Mouse (Mus musculus) large intestine, adult 2 months (tissue): Measurements from ENCODE around the gene C8g. TPM values are rescaled to one million over a fixed set of nuclear protein-coding genes. Genes with fewer than 3 reads are reported as not detected.
A peak's percentile ranks its signal among the peaks of the same experiment; 100 is the strongest.

Experiments used
- DNase-seq: peaks from one replicate; pipeline ENCODE4 v3.0.0-alpha.2; 2012; ENCODE audit warnings: low read depth, low spot score
- WGBS: fragments of 180-500 bp; shearing (Covaris S2); methylation state at CpG from one replicate; pipeline ENCODE4 v1.1.7; 2018; 5-methylcytosine and 5-hydroxymethylcytosine counted together
- polyA plus RNA-seq: library from polyadenylated mRNA; depleted of rRNA; stranded (reverse); fragments of >200 nt; gene quantifications from 2 replicates; pipeline ENCODE4 v1.2.3, GENCODE M21; 2012

C8g gene
- polyA plus RNA-seq, 1 experiment = 2.1 TPM

DNA sequence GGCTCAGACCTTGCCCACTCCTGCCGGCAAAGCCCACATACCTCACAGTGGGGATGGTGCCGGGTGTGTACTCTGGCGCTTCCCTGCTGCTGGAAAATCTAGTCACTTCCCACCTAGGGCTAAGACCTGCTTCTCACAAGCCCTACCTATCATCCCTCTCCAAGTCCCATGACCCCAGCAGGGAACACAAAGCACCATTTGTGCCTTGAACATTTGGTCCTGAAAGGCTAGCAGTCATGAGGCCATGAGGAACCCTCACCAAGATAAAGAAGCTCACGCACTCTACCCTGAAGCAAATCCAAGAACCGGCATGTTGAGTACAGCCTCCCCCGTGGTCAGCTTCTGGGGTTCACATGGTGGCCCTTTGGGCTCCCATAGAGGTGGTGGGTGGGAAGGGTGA lies 31.6 kb downstream of the C8g start, which contains the start of gene Ptgds:
Ptgds (minus strand) TSS at position 78 of the 400 bp plus-strand sequence.
- whole genome bisulfite sequencing = 59% methylated on average over 6 of the region's 6 CpGs
- DNase-seq = no peak

DNA sequence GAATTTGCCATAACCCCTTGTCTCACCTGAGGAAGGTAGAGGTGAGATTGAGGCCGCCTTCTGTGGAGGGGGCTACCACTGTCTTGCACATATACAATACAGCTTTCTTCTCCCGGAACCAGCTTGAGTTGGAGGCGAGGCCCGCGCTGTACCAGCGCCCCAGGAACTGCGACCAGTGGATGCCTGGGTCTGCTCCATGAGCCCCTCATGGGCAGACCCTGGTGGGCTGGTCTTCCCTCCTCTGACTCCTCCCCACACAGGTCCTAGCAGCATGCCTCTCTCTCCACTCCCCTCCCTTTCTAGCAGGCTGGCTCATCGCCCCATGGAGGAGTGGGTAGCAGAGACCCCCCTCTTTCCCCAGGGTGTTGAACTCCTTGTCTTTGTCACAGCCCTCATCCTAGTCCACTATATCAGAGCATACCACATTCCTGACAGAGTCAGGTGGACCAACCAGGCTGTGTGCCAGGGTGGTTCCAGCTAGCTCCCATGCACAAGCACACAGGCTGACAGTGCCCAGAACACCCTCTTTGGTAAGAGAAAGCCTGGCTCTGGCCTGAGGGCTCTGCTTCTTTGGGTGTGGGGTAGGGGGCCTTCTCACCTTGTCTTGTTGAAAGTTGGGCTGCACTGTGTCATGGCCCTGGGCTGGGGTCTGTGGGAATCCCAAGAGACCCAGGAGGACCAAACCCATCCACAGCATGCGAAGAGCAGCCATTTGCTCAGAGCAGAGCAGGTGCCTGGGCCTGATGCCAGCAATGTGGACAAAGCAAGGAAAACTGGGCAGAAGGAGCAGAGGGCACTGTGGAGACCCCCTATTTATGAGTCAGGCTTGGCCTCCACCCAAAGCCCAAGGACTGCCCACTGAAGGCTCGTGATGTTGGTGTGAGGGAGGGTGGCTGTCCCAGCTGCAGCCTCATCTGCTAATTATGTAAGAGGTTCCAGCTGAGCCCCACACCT lies 32.3 kb downstream of the C8g start:
- no peak for DNase-seq
- 78% methylated on average over 10 of the region's 10 CpGs for WGBS

DNA sequence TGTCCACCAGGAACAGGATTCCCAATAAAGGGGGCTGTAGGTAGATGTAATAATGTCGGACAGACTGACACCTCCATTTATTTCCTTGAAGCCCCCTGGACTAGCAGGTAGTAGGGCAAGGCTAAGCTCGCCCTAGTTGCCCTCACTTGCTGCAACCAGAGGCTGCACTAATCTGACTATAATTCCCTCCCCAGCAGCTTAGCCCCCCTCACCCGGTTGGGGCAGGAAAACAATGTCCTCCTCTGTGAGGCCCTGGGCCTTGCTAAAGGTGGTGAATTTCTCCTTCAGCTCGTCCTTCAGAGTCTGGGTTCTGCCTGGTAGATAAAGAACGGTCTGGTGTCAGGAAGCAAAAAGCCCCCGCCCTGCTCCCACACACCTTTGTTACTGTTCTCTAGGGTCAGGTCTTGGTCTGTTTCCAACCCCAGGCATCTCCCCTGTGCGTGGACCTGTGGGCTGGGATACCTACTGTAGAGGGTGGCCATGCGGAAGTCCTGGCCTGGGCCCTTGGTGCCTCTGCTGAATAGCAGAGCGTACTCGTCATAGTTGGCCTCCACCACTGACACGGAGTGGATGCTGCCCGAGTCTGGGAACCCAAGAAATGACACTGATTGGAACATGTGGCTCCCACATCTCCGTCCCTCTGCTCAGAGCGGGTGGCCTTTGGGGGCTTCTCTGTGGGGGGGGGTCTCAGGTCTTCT lies 33.8 kb downstream of the C8g start:
- 82% methylated on average over 14 of the region's 14 CpGs for WGBS
- DNase-seq = no peak

DNA sequence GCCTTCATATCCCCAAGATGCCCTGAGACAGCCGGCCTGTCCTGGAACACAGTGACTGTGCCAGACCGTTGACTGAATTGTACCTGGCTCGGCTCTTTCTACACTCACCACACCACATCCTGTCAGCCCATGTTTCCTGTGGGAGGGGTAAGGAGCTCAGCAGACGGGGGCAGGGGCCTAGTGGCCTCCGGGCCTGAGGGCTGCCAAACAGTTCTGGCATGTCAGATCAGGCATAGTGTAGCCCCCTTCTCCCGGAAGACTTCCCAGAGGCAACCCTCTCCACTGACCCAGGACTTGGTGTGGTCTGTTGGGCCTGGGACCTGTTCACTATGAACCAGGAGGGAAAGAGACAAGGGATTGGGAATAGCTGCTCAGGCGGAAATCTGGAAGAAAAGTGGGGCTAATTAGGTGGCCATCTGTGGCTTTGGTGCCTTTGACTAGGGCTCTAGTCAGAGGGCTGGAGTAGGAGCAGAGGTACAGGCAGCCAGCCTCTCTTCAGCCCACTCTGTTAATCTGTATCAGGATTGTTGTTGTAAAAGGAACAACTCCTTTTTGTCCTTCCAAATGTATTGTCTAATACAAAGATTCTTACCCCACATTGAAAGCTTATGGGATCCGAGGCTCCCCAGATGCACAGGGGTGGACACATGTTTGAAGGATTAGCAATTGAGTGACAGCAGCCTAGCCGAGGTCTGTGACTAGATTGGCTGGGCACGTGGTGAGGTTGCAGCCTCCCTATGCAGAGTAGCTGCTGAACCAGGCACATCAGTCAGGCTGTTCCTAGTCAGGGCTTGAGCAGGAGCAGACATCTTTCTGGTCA lies 35.5 kb downstream of the C8g start:
- 55% methylated on average over 10 of the region's 10 CpGs for WGBS
- DNase-seq = no peak

DNA sequence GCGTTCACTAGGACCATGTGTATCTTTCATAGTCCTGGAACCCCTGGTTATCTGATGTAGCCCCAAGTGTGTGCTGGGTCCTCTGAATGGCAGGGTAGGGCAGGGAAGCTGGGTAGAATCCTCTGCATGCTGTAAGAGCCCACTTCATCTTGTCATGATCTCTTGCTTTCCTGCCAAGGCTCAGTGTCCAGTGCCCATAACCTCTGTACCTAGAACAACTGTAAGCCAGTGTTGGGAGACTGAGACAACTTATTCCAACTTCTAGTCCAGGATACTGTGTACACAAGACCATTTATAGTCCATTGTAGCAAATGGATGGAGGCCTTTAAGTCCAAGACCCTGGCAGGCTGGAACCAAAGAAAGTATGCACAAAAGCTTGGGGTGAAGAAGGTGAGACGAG lies 36.3 kb downstream of the C8g start:
- no peak for DNase-seq
- 70% methylated on average over 2 of the region's 2 CpGs for WGBS

DNA sequence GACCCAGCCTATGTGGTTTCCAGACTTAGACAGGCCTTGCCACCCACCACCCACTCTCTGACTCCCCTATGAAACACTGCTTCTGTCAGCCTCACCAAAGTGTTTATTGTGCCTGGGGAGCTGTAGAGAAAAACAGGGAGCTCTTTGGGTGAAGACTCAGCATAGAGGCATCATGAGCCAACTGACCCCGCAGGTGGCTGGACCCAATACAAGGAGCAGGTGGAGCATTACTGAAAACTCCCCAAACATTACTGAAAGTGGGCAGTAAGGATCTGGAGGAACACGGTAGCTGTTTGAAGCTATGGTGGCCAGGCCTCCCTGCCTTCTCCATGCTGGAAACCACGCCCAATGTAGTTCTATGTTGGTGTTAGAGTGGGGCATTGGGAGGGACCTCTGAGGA lies 37.9 kb downstream of the C8g start:
- 87% methylated on average over 3 of the region's 3 CpGs for WGBS
- no peak for DNase-seq

DNA sequence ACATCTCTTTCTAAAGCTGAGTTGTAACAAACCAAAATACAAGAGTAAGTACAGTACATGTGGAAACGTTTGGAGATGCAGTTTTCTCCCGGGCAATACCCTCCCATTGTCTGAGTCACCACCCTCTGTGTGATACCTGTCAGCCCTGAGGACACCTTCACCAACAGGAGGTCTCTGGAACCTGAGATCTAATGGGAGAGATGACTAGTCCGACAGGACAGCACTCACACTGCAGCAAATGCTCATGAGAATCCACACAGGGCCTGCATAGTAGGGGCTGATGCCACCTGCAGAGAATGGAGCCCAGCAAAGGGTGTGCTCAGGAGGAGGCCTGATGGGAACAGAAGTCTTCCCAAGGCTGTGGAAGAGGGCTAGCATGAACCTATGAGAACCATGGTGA lies 40.1 kb downstream of the C8g start:
- WGBS = 19% methylated on average over 3 of the region's 3 CpGs
- no peak for DNase-seq

DNA sequence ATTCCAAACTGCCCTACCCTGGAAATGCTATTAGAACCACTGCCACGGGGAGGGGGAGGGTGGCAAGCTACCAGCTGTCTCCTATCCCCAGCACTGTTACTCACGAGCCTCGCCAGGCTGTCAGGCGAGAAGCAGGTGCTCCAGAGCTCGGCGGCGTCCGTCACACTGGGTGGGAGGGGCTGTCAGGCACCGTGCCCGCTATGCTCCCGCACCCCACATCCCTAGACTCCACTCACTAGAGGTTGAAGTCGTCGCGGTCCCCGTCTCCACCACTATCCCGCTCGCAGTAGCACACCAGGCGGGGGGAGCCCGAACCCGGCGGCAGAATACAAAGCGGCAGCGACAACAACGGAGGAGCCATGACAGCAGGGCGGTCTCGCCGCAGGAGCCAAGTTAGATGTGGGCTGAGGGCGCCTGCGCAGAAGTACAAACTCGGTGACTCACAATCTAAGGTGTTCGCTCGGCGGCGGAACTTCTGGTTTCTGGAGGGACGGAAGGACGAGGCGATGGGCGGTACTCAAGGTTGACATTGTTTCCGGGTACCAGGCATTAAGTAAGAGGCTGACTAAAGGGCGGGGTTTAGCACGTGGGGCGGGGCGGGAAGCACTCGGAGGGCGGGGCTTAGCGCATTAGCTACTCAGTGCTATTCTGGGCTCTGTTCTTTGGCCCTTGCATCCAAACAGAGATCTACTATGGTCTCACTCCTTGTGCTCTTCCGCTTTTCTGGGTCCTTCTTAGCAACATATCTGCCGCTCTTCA lies 40.8 kb downstream of the C8g start, which contains the start of gene Paxx:
Paxx (minus strand) TSS at position 544 of the 759 bp plus-strand sequence.
- WGBS = 1% methylated on average over 48 of the region's 48 CpGs

DNA sequence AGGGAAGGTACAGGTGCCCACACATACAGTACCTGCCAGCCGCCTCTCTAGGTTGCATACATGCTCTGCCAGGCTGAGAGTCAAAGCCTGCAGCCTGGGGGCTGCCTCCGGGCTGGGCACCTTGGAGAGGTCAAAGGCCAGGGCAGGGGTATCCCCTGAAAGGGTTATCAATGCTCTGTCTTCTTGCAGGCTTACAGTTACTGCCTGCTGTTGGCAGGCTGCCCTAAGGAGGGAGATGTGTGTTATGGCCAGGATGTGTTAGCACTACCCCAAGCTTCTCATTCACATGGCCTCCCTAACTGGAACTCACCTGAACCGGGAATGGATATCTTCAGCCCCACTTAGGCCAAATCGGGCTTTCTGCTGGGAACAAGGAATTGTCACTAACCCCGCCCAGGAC lies 41.4 kb downstream of the C8g start:
- 18% methylated on average over 5 of the region's 5 CpGs for WGBS

More for the DNA sequence above, 40.8 kb downstream of the C8g start, which contains the start of gene Paxx:
- DNase-seq = peak; percentile 96

DNA sequence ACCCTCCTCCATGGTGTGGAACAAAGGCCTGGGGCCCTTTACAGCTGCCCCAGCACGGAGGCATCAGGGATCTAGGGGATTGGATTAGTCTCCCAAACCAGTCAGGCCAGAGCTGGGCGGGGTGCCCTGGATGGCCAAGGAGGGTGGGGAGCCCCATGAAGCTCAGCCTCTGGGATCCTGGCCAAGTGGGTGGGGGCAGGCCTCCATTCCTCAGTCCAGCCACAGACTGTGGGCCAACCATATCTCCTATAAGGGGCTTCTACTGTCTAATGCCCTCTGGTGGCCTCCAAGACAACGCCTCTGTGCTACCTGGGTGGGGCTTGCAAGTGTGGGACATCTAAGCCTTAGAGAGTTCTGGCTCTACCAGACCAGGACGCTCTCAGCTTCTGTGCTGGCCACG lies 42.6 kb downstream of the C8g start:
- WGBS = 37% methylated on average over 5 of the region's 5 CpGs
- DNase-seq = peak; percentile 57

More for the DNA sequence above, 41.4 kb downstream of the C8g start:
- DNase-seq = peak; percentile 27

DNA sequence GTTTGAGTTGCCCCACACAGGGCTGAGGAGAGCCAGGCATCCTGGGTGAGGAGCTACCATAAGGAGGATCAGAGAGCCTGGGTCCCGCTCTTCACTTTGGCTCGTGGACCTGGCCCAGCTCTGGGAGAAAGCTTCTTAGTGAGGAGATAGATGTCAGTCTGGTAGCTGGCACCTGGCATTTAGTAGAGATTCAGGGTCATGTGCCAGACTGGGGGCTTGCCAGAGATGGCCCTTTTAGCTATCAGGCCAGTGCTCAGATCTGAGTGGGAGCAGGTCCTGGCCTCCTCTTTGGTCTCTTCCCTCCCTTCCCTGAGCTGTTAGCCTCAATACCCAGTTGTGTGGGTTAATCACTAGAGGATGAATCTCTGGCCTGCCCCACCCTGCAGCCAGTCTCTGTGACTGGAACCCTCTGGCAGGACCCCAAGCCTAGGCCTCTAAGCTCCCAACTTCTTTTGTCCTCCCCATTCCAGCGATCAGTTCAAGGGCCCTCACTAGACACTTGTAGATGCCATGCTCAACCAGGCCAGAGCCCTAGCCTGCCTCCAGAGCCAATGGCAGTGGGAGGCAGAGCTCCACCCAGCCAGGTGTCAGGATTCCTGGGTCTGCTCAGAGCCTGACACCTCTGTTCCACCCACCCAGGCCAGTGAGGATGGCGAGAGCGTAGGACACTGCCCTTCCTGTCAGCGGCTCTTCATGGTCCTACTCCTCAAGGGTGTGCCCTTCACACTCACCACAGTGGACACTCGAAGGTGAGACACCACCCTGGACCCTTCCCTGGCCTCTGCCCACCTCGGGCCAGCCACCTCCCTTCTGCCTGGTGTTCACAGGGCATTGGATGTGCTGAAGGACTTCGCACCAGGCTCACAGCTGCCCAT lies 44.3 kb downstream of the C8g start:
- WGBS = 78% methylated on average over 9 of the region's 9 CpGs
- no peak for DNase-seq

DNA sequence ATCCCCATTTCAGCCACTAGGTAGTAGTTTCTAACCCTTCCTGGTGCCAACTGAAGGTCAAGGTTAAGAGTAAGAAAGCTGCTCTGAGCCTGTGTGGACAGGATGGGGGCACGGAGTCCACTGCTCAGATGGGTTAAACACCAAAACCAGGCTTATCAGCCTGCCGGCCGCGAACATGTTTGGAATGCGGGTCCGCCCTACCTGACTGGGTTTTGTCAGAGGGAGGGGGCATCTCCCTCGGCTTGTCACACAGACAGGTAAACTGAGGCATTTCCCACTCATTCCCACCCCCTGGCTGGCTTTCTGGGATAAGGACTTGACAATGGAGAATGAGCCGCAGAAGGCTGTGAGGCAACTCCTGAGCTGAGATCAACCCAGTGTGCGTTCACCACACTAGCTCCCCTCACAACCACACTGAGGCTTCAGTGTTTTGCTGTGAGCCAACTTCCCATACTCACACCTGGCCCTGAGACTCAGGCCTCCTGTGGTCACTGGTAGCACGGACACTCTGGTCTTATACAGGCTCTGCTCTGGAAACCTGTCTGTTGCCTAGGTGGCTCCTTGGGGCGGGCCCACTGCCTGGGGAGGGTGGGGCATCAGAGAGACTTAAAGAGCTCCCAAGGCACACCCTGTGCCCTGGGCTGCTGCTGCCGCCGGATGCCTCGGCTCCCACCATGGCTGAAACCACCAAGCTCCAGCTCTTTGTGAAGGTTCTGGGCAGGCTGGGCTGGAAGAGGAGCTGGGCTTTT lies 45.1 kb downstream of the C8g start, which contains the start of gene Clic3:
Clic3 (plus strand) TSS at position 634 of the 749 bp plus-strand sequence.
- no peak for DNase-seq
- WGBS = 42% methylated on average over 14 of the region's 14 CpGs

DNA sequence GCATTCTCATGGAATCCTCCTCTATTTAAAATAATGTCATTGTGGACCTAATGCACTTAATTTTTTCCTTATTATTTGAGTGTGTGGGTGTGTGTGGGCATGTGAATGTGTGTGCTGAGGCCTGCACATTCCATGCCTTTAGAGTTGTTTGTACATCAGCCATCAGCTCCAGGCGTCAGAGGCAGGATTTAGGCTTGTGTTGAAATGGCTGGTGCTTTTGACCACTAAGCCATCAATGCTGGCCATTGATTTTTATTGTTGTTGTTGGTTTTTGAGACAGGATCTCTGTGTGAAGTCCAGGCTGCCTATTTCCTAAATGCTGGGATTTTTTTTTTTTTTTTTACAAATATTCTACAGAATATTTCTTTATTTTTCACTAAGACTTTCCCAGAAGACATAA lies 48.6 kb downstream of the C8g start:
- 70% methylated on average over 1 of the region's 1 CpGs for WGBS
- no peak for DNase-seq

DNA sequence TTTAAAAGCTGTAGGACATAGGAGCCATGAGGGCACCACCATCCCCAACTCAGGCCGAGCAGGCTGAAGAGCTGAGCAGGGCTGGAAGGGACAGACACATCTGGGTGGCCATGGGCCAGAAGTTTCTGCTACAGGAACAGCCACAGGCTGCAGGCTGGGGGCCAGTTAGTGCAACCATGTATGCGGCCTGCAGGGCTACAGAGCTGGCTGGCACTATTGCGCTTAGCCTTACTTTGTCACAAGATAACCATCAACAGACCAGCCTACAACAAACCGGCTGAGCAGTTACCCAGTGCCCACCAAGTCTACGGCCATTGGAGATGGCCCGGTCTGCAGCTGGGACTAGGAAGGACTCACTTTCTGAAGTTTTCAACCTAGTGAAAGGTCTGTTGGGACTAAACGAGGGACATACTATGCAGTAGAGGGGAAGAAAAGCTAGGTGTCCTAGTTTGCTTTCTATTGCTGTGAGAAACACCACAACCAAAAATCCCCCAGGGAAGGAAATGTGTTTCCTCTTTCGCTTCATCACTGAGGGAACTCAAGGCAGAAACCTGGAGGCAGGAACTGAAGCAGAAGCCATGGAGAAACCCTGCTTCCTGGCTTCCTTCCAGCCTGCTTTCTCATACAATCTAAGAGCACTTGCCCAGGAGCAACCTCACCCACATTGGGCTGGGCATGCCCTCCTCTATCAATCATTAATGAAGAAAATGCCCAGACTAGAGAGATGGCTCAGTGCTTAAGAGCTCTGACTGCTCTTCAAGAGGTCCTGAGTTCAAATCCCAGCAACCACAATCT lies 50.5 kb downstream of the C8g start:
- DNase-seq = peak; percentile 28
- 75% methylated on average over 8 of the region's 8 CpGs for WGBS
